Mouse (Mus musculus) bone marrow, adult 2 months (tissue): ENCODE results near the gene Drosha.

Experiments
- CTCF ChIP-seq: fragments of 200-500 bp; IDR thresholded peaks from 2 replicates; pipeline ENCODE4 v1.5.1; 2011; ENCODE audit warnings: low read length, control low read depth; ENCODE audit not compliant: control insufficient read depth, insufficient read depth
- POLR2A ChIP-seq: fragments of 200-500 bp; IDR thresholded peaks from 2 replicates; pipeline ENCODE4 v1.6.1; 2011; ENCODE audit warnings: low read depth, mild to moderate bottlenecking, control low read depth, low read length, borderline replicate concordance; ENCODE audit not compliant: control insufficient read depth

DNA sequence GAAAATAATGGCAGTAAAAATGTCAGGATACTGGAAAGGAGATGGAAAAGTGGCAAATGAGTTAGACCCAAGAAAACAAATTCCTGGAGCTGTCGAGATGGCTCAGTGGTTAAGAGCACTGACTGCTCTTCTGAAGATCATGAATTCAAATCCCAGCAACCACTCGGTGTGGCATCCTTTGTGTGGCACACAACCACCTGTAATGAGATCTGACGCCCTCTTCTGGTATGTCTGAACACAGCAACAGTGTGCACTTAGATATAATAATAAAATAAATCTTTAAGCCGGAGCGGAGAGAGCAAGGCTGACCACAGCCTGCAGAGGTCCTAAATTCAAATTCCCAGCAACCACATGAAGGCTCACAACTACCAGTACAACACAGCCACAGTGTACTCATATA lies 36.1 kb upstream of the Drosha start:
- TF ChIP-seq POLR2A (no peak), CTCF (no peak)
